Mouse (Mus musculus) 416B (cell line): ENCODE results near the gene Tshz2.

Experiments used
- DNase-seq: peaks from one replicate; pipeline ENCODE4 v3.0.0; 2011; ENCODE audit warnings: low read depth

Gene Tshz2

DNA sequence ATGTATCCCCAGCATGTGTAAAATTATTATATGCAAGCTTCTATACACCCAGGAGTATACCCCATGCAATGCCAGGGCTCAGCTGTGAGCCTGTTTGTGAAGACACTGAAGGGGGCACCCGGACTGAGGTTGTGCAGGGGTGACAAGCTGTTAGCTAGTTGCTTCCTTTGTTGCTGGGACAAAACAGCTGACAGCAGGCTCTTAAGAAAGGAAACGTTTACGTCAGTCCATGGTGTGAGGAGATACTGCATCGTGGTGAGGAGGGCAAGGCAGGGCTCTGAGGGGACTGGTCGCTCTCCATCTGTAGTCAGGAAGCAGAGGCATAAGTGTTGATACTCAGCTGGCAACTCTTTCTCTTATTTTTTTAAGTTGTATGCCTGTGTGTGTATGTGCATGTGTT, 237.7 kb downstream of the Tshz2 start:
- no peak for DNase-seq

DNA sequence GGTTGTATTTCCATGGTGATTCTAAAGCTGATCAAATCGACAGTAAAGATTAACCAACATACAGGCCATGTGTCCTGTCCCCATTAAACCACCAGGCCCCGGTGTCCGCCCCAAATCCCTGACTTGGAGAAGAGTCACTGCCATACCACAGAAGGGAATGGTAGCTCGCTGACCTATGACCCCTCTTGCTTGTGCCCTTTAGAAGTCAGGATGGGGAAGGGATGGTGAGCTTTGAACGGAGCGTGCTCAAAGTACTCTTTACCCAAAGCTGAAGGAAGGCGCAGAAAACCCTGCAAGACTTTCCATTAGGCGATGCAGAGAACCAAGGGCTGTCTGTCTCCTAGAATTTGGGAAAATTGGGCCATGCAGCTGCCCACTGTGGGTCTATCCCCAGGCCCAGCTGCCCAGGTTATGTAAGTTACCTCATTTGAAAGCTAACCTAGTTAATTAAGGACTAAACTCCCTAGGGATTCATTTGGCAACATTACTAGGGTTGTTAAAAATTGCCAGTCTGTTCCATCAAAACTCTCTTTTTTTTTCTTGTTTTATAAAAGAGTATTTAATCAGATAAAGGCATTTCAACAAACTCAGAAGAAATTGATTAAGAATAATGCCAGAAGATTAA, 238.7 kb downstream of the Tshz2 start:
- no peak for DNase-seq

DNA sequence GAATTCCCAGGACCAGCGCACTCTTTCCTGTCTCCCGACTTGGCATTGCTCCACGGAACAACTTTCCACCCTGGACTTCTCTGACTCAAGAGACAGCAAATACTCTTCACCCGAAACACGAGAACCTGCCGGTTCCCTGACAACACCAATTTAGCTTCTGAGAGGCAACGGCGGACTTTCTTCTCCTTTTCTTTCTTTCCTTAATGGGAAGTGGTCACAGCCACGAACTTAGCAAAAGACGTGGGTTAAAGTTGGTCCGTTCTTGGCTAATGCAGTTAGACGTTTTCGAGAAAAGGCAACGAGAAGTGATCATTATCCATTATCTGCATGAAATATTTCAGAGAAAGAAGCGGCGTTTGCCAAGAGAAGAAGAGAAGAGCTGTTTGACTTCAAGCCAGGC, 240.6 kb downstream of the Tshz2 start:
- DNase-seq, result no peak

DNA sequence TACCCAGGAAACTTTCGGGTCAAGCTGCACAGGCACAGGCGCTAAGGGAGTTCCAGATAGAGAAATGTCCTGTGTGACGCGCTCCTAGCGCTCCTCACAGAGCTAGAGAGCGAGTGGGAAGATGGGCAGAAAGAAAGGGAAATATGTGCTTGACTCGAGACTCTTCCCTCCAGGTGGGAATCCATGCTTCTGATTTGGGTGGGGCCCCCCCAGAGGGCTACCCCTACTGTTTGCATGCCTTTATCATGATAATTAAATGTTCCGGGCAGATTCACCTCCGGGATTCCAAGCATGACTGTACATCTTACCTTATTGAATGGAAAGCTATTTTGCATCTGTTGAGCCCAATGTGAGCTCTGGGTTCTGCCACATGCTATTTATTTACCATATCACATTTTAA, 255.1 kb downstream of the Tshz2 start:
- DNase-seq, result no peak

DNA sequence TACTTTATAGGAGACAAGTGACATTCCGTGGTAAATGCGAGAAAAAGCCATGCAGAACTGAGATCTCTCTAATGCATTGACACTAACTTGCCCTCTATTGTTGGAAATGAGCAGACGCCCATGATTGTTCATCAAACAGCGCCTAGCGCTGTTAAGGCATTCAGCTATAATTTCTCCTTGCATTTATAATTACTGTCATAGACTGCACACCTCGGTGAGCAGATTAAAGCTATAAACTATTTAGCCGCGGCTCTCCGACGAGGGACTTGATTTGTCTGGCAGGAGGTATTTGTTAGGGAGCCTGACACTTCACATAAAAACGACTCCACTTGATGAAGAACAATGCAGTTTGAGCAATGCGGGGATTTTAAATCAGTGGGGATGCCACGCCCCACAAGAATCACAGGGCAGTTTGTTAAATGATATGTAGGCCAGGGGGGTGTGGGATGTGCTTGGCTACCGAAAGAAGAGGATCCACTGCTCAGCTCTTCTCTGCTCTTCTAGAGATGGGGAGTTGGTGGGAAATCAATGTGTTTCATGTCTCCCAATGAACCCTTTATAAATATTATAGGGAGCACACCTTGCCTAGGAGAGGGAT, 259.7 kb downstream of the Tshz2 start:
- DNase-seq, result no peak

DNA sequence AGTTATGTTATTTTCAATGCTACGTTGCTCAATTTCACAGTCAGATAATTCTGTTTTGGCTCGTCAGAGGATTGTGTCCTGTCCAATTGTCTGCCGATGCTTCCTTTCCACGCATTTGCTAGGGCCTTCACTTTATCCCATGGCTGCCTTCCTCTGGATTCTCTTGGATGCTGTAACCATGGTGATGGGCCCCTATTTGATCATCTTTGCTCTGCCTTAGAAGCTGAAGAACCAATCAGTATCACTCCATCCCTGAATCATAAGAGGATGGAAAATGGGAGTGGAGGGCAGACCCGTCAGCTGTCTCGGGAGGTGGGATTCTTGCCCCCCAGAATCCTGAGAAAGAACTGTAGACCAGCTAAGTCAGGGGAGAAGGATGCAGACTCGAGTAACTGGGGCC, 270.1 kb downstream of the Tshz2 start:
- no peak for DNase-seq

DNA sequence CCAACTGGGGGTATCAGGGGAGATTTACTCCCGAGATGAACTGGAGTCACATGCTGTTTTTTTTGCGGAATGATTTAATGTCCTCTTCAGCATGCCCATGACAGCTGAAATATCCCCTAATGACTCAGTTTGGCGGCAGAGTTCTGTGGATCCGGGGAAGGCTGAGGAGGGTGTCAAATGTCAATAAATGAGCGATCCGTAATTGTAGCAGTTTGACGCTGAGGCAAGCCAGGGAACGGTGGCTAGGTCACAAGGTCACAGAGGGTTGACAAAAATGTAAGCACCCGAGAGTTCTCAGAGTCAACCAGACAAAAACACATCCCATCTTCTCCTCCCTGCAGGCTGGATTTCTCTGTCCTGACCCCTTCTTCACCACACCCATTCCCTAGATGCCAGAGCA, 273.6 kb downstream of the Tshz2 start:
- DNase-seq, result no peak

DNA sequence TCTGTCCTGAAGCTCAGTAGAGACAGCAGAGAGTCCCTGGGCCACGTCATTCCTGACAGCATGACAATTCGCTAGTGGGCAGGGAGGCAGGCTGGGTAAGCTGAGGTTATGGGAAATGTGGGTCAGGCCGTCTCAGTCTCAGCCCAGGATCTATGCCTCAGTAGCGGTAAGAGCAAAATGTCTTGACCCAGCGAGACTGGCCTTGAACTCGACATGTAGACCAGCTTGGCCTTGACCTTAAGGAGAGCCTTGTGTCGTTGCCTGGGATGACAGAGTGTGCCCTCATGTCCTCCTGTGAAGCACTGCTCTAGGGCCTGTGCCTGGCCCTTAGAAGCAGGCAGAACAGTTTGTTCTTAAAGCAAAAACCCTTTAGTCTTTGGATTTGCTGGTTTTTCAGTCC, 275.2 kb downstream of the Tshz2 start:
- no peak for DNase-seq

DNA sequence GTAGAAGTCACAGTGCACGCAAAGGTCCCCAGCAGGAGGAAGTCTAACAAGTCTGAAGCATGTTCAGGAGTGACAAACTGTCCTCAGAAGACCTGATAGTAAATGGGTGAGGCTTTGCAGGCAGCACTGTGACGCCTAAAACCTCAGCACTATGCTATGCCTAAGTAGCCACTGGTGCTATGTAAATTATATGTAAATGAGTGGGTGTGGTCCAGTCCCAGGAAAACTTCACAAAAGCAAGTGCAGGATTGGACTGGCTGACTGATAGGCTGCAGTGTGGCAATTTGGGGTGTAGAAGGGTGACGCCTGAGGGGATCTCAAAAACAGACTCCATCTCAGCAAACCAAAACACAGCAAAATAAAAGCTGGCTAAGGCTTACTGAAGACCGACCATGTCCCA, 277.8 kb downstream of the Tshz2 start:
- DNase-seq, result no peak

DNA sequence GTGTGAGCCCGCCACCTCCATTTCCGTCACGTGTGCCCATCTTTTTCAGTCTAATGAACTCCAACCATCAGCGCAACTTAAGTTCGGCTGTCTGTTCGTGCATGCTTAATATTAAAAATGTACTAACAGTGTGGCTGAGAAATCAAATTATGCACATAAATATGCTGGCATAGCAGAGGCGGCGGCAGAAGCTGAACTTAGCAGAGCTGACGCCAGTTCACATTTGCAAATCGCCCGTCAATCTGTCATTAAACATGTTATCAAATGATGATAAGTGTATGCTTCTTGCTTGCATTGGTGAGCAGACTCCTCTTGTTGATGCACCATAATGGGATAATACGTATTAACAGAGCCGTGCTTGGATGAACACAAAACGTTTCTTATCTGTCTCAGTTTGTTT, 280.0 kb downstream of the Tshz2 start:
- DNase-seq, result no peak

DNA sequence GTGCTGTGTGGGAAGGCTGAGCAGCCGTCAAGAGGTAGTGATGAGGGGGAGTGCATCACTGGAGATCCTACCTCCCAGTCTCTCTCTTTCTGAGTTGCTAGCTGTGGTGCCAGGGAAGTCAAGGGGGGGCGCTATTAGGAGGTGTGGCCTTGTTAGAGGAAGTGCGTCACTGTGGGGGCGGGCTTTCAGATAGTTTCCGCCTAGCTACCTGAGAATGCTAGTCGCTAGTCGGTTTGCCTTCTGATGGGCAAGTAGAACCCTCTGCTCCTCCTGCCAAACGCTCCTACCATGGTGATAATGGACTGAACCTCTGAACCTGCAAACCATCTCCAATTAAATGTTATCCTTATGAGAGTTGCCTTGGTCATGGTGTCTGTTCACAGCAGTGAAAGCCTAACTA, 282.1 kb downstream of the Tshz2 start:
- no peak for DNase-seq

DNA sequence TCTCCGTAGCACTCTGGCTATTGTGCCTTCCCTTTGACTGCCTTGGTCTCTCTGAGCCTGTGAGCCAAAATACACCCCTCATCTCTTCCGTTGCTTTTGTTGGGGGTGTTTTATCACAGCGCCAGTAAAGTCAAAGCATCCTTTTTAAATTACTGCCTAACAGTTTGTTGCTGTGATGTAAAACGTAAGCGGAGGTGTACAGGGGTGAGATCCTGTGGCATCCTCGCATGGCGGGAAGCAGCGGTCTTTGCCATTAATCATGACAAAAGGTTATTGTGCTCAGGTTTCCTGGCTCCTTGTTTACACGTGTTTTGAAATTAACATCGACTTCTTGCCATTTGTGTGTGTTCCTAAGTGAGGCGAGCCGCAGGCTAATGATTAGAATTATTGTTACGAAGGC, 282.5 kb downstream of the Tshz2 start:
- no peak for DNase-seq

DNA sequence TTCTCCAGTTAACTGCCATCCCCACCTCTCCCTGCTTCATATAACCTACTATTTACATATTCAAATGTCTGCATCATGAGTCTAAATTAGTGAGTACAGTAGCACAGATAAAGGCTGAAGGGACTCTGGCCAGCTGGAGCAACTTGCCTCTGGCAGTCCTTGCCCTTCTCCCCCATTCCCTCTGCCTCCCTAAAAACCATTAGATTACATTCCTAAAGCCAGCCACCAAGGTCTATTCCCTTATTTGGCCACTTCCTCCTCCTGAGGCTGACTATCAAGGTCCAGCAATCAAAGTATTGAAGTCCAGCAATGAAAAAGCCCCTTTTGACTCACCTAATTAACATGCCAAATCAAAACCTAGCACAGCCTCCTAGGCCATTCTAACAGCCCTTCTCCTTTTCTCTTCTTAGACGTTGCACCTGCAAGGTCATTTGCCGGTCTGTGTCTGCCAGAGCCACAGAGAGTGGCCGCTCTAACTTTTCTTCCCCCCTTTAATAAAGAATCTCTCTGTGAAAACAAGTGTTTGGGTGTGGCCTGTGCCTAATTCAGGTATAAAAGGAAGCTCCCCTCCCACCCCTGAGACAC, 286.4 kb downstream of the Tshz2 start:
- DNase-seq, result no peak

DNA sequence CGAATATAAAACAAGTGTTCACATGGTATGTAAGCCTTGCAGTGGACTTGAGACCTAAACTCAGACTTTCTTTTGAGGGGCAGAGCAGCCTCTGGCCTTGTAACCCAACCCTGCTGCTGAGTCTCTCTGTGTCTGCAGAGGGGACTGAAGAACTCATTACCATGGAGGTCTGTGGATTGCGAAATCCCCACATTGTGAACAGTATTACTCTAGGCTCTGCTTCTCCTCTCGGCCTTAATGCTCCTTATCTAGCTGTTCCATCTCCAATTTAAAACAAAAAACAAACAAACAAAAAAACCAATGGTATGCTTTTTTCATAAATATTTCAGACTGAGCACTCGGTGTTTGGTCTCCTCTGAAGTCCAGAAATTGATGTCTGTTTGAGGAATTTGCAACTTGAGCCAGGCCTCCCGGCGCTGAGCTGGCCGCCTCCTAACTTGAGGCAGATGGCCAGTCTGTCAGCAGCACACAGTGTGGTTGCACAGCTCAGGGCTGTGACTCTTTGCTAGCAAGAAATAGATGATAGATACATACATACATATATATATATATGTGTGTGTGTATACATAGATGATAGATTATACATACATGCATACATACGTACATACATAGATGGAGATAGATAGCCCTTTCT, 291.5 kb downstream of the Tshz2 start:
- DNase-seq, result no peak

DNA sequence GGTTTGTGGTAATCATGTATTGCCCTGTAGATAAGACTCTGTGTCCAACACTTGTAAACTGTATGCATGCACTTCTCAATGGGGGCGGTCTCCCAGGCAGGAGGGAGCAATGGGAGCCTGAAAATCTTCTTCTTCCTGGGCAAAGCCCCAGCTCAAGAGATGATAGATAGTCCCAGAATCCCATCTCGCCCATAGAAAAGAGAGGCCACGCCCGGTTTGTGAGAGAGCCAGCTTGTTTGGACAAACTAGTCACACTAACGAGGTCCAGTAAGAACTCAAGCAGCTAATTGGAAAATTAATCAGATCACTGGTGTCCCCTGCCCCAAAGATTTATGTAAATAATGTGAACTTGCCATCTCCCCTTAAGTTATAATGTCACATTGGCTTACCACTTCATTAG, 292.7 kb downstream of the Tshz2 start:
- DNase-seq, result no peak

DNA sequence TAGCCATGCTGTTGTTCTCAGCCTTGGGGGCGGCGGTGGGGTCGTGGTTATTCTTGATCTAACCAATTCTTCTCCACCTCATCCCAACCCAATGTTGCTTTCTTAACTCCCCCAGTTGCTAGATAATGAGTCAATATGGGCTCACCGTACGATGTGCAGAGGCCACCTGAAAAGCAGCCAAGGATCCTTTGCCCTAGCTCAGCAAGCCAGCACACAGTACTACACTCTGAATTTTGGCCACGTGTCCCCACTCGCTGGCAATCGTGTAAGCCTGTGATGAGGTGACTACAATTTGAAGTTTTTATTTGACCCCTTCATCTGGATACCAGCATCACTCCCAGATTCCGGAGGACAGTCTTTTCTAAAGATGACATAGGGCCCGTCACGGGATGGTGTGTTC, 293.2 kb downstream of the Tshz2 start:
- DNase-seq, result no peak

DNA sequence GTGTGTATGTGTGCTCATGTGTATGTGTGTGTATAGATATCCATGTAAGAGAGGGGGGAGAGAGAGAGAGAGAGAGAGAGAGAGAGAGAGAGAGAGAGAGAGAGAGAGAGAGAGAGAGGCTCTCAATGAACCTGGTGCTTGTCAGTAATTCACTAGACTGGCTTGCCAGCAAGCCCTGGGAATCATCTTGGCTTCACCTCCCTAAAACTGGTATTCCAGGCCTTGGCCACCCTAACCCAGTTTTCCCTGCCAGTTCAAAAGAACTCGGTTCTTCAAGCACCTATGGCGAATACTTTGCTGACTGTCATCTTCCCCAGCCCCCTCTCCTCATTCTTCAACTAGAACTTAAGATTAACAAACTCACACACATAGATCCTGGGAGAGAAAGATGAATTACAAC, 294.6 kb downstream of the Tshz2 start:
- no peak for DNase-seq

DNA sequence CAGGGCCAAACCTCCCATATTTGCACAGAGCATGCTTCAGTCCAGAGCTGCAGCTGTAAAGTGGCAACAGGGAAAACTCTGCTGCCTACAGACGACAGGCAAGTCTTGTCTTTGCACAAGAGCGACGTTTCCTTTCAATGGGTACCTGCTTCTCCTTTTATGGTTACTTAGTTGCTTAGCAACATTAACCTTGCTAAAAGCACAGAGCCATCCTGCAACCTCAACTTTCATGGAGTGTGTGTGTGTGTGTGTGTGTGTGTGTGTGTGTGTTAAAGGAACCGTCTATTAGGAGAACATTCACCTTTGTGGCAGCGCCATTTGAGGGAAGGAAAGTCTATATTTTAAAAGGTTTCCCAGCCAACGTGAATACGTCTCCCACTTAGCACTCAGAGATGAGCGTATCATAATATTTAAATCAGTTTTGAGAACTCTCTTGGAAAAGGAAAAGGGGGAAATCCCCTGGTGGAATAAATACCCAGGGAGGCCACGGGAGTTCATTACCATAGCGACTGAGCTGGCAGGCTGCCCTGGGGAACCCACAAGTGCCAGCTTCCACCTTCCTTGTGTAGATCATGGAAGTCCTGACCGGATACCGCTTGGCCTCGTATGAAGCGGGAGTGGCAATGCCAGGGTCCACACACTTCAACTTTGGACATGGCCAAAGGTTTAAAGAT, 295.8 kb downstream of the Tshz2 start:
- DNase-seq, result no peak

DNA sequence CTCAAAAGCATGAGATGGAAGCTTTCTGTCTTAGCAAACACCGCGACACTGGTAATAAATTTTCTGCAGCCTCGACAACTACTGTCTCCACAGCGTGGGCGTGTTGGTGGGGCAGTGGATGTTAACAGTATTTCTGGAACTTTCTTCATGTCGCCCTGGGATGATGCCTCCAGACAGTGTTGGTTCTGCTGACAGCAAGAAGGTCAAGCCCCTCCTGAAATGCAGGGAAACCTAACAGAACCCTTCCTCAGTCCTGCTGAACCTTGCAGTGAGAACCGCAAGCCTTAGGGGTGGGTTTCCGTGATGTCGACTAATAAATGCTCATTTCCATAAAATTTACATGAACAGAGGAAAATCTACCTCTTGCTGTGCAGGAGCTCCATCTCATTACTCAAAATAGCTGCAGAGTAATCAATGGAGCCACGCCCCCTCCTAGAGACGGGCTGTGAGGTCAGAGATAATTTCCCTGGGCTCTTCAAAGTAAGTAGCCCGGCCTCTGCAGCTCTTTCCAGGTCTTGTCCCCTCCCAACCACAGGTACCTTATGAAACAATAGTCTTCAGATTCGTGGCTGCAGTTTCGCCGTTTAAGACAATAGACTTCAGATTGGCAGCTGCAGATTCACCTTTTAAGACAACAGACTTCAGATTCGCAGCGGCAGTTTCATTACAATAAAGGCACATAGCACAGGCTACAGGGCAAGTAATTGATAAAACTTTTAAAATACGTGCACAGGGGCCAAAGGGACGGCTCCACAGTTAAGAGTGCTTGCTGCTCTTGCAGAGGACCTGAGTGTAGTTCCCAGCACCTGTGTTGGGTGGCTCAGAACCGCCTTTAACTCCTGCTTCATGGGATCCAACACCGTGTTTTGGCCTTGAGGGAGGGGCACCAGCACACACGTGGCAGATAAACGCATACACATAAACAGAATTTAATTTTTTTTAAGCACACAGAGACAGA, 297.0 kb downstream of the Tshz2 start:
- DNase-seq, result no peak

DNA sequence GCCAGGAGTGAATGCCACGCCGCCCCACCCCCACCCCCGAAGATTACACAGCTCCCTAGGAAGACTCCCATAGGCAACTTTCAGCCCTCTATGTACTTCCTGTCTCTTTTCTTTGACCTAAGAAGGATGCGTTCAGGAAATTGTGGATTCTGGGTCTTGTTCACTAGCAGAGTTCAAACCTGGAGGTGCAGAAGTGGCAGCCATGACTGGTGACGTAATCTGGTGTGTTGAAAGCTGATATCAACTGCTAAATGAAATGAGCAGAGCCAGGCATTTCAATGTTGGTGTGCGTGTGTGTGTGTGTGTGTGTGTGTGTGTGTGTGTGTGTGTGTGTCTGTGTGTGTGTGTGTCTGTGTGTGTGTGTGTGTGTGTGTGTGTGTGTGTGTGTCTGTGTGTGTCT, 302.8 kb downstream of the Tshz2 start:
- no peak for DNase-seq

DNA sequence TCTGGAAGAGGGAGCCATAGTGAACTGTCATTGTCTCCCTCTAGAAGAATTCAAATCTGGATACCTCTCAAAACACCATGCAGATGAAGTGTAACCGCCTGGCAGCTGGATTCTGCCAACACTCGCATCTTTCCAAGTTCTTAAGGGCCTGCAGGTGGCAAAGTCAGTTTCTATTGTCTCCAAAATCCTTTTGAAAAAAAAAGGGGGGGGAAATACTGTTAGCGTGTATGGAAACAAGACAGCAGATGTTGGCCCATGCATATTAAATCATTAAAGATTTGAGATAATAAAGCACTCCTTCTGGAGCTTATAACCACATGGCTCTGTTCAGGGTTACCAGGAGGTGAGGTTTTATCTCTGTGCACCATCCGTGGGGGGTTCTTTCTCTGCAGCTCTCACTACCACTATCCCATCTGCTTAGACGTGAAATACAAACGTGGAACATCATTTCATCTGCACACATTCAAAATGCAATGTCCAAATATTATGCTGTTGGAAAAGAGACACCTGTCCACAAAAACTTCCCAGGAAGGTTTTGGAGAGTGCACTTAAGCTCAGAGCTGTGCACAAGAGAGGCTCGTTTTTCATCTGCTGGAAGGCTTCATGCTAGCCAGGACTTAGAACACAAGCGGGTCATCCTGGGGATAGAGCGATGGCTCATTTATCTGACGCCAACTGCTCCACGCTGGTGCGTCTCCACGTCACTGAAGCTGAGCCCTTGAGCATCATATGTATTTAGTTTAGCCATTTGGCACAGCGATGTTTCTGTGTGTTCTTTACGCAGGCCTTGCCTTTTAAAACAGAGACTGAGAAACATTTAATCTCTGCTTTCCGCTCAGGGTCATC, 307.7 kb downstream of the Tshz2 start:
- no peak for DNase-seq
